Mouse (Mus musculus) thymus, postnatal 4 days (tissue): ENCODE results near the gene Trmt13.
A peak's percentile ranks its signal among the peaks of the same experiment; 100 is the strongest.

Source experiments
- DNase-seq: peaks from one replicate; pipeline ENCODE4 v3.0.0; 2021

Gene Trmt13

GRCm38 (mm10) chr3:116632971-116633370, 18.6 kb upstream of the Trmt13 start:
- DNase-seq, result no peak

DNA sequence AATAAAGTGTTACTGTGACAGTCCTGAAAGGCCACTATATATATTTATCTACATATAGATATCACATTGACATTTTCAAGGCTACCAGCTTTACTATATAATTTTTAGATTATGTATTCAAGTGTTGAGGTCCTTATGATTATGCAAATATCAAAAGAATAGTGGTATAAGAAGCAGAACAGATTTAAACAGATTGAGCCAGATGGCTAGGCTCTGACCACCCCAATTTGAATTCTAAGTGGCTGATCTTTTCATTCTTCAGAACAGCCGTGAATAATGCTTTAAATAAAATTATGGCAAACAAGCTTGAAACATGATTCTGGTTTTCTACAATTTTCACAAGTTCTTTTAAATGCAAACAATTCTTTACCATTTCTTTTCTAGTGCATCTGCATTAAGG, 17.1 kb upstream of the Trmt13 start:
- DNase-seq, result no peak

- no peak for DNase-seq
Observed at GRCm38 (mm10) chr3:116622641-116623040, 8.3 kb upstream of the Trmt13 start.

DNA sequence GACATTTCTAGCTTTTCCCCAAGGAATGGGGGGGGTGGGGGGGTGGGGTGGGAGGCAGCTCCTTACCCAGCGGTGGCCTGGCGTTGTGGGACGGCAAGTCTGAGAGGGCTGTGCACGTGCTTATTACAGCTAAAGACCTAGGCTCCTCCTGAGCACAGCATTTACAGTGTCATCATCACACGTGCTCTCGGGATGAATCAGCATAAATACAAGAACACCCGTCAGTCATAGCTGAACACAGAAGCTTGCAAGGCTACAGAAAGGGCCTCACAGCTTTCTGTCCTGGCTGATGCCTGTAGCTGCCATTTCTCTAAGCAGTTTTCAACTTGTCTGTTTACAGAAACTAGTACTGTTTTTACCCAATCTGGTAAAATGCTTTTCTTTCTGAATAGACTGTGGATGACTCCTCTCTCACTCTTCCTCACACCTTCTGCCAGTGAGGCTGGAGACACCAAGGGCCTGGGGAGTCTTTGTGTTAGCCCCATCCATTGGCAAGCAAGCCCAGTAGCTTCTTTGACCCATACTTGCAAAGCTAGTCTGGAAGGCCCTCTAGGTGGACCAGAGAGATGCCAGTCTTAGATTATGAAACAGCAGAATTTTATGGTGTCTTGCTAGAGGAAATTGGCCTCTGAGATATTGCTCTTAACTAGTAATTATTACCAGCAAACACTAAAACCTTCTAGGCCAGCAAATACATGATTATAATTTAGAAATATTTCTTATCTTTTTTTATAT, 6.4 kb upstream of the Trmt13 start:
- no peak for DNase-seq

DNA sequence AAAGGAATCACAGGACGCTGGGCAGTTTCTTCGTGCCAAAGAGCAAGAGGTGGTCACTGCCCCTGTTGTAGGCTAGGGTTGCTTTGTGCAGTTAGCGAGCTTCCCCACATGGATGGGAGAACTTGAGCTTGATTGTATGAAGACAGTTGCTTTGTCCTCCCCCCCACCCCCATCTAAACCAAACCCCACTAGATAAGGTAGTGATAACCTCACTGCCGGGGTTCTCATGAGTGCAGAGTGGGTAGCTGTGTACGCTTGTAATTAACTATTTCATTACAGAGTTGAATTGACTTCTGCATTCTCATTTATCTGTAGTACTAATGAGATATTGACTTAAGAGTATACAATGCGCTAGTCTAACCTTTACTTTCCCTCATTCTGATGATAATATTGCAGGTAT, 4.5 kb upstream of the Trmt13 start:
- no peak for DNase-seq

DNA sequence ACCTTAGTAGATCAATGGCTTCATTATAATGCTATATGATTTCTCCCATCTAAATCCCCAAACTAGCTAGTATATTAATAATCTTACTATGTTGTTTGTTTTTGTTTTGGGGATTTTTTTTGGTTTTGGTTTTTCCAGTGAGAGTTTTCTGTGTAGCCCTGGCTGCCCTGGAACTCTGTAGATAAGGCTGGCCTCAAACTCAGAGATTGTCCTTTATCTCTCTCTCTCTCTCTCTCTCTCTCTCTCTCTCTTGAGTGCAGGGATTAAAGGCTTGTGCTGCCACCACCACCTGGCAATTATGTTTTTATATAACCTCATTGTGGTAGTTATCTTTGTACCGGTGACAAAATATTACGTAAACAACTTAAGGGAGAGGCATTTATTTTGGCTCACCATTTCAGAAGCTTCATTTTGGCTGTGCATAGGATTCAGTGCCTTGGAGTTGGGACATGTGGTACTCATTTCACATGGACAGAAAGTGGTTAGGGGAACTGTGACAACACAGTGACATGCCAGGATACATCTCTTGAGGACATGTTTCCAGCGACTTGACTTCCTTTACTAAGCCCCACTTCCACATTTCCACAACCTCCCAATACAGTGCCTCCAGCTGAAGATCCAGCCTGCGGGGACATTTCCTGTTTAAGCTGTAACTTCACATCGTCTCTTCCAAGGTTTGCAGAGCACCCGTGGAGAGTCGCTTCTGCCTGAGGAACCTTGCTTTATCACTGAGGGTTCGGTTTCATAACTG, 1.1 kb upstream of the Trmt13 start:
- DNase-seq, result no peak

GRCm38 (mm10) chr3:116604570-116604969, 9.8 kb downstream of the Trmt13 start:
- DNase-seq, result no peak

DNA sequence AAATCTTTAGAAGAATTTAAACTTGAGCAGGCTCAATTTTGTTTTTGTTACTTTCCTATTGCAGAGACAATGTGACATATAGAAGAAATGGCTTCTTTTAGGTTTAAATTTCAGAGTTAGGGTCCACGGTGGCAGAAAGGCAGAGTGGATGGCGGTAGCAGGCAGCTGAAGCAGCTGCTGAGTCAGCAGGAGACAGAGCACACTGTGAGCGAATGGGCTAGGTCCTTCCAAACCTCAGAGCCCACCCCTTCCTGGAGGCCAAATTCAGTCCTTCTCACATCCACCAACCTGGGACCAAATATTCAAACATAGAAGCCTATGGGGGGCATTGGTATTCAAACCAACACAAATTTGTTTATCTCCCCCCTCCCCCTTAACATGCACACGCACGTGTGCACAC, 12.6 kb downstream of the Trmt13 start:
- no peak for DNase-seq

DNA sequence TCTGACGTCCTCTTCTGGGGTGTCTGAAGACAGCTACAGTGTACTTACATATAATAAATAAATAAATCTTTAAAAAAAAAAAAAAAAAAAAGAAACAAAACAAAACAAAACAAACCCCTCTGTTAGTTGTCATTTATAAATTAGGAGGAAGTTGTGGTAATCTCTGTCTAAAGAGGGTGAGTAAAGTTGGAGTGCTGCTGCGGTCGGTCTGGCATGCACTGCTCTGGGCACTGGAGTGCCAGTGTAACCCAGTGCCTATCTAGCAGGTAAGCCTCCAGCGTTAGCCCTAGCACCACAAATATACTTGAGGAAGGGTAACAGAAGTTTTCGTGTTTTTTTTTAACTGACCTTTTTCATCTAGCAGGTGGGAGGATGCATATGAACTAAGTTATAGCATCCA, 13.4 kb downstream of the Trmt13 start:
- DNase-seq, result no peak

- DNase-seq, result no peak
Observed at GRCm38 (mm10) chr3:116599705-116600104, 14.7 kb downstream of the Trmt13 start.

DNA sequence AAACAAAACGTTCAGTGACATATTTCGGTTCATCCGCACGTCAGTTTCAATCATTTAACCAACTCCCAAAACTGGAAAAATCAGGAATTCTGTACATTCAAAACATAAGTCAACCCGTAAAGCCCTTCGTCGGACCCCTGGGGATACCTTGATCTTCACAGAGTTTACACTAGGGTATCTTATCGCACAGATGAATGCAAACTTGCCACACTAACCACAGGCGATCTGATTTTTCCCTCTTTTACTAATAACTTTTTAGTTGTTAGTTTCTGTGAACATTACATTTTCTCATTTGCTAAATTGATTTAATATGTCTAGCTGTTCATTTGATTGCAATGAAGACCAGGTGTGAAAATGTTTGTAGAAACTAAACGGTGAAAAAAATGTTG, 18.8 kb downstream of the Trmt13 start:
- DNase-seq, result no peak

- peak; percentile 99 for DNase-seq
Observed at GRCm38 (mm10) chr3:116594728-116595602, 19.4 kb downstream of the Trmt13 start, which contains the start of gene Sass6. Gene Sass6, plus strand, starts transcription at chr3:116594982.

GRCm38 (mm10) chr3:116594076-116594727, 20.2 kb downstream of the Trmt13 start:
- DNase-seq, result no peak

- DNase-seq, result no peak
Observed at GRCm38 (mm10) chr3:116582201-116582600, 32.2 kb downstream of the Trmt13 start.

DNA sequence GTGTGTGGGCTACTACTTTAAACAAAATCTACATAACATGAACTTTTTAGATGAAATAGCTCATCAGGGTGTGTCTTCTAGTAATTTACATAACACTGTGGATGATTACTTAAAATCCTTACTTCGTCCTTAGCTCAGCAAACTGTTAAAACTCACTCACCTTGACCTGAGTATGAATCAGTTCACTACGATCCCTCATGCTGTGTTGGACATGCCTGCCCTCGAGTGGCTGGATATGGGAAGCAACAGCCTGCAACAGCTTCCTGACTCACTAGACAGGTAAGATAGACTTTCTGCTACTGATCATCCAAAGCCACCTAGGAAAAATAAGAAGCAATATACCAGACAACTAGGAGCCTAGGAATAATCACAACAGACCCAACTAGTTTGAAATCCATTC, 37.1 kb downstream of the Trmt13 start:
- DNase-seq, result peak; percentile 27

- DNase-seq, result no peak
Observed at GRCm38 (mm10) chr3:116570628-116571027, 43.8 kb downstream of the Trmt13 start.

DNA sequence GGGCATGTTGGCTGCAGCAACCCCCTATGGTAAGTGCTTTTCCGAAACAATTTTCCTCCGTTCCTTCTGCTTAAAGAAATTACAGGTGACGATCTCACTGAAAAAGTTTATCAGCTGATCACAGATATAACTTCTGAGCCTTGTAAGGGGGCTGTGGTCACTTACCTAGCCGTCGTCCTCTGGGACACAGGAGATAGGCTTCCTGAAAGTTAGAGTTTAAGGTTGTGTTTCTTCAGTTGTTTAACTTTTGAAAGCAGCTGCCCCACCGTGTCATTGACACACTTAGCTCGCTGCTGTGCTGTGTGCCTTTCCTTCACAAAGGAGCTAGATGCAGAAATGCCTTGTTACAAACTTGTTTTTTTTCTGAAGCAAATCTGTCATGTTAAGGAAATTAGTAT, 51.3 kb downstream of the Trmt13 start:
- DNase-seq, result no peak

GRCm38 (mm10) chr3:116562408-116563094, 51.8 kb downstream of the Trmt13 start, which contains the start of gene Lrrc39:
Gene Lrrc39, plus strand, starts transcription at chr3:116562973.
- DNase-seq, result no peak

DNA sequence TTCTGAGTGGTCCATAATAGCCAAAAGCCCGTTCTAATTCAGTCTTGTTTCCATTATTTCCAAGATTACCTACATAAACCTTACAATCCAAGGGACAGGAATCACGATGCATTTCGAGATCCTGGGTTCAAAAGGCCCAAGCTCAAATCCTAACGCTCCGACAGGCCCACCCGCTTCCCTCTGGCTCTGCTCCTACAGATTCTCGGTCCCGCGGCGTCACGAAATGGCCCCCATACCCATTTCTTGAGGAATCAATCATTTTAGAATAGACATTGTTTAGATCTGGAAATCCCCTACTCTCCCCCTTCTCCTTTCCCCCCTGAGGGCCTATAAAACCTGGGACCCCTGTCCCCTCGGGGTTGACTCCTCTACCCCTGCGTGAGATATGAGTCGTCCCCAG, 53.1 kb downstream of the Trmt13 start:
- DNase-seq, result peak; percentile 57

GRCm38 (mm10) chr3:116551362-116551761, 63.0 kb downstream of the Trmt13 start:
- DNase-seq, result no peak

- no peak for DNase-seq
Observed at GRCm38 (mm10) chr3:116547430-116547829, 67.0 kb downstream of the Trmt13 start.

GRCm38 (mm10) chr3:116542532-116542931, 71.9 kb downstream of the Trmt13 start:
- DNase-seq, result no peak
